Mouse (Mus musculus): ENCODE measurements around the gene Sprr2k. TPM values are rescaled to one million over a fixed set of nuclear protein-coding genes. Genes with fewer than 3 reads are reported as not detected.

Gene Sprr2k
- not detected in 2 replicates for polyA plus RNA-seq (2016; fragmentation: Nextera tagmentation; extraction: Ambion mirVana)

DNA sequence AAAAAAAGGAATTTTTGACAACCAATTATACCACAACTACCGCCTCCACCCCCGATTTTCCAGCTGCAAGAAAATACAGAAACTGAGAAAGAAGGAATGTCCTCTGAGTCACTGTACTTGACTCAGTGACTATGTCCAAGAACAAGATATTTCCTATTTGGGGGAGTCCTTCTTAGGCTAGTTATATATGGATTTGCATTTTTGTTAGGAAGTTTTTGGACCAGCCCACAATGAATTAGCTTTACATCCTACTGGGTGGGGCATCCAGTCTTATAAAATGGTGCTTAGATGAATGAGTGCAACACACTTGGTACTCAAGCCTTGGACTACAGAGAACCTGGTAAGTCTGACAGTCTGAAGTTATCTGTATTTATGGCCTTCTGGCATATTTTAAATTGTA, at the start of gene Sprr2k:
Sprr2k (plus strand) TSS at position 301 of the 400 bp plus-strand sequence.
- Histone ChIP-seq H3K4me1 (no peaks in the 10 kb centered on the region), H3K9ac (no peak within 1 kb of the TSS), H3K27ac (no peak within 1 kb of the TSS), H3K36me3 (no peaks in the 10 kb centered on the region), H3K9me3 (replicated peaks) (no peaks in the 10 kb centered on the region), H3K4me3 (no peak within 1 kb of the TSS), H3K27me3 (replicated peaks) (no peaks in the 10 kb centered on the region), H3K4me2 (no peak within 1 kb of the TSS)
- WGBS (ENCODE audit: insufficient replicate concordance): 78% methylated on average over 2 of the region's 2 CpGs
- no peak for ATAC-seq

DNA sequence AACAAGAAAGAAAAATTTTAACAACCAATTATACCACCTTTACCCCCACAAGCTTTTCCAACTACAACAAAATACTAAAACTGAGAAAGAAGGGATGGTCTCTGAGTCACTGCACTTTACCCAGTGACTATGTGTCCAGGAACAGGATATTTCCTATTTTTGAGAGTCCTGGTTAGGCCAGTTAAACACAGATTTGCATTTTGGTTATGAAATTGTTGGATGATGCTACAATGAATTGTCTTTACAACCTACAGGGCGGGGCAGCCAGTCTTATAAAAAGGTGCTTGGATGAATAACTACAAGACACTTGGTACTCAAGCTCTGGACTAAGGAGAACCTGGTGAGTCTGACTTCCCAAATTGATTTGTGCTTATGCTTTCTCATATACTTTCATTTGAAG, 47.0 kb upstream of the Sprr2k start, which contains the start of gene Sprr2h:
Sprr2h (plus strand) TSS at position 301 of the 400 bp plus-strand sequence.
- H3K9ac ChIP-seq: no peak within 1 kb of the TSS
- H3K4me1 ChIP-seq: no peaks in the 10 kb centered on the region
- no peaks in the 10 kb centered on the region for H3K9me3 ChIP-seq (replicated peaks)
- no peaks in the 10 kb centered on the region for H3K36me3 ChIP-seq
- 50% methylated on average over 1 of the region's 1 CpGs for WGBS (ENCODE audit: insufficient replicate concordance)
- no peak within 1 kb of the TSS for H3K4me3 ChIP-seq
- ATAC-seq: no peak
- no peak within 1 kb of the TSS for H3K27ac ChIP-seq
- H3K4me2 ChIP-seq: no peak within 1 kb of the TSS
- H3K27me3 ChIP-seq (replicated peaks): no peaks in the 10 kb centered on the region

DNA sequence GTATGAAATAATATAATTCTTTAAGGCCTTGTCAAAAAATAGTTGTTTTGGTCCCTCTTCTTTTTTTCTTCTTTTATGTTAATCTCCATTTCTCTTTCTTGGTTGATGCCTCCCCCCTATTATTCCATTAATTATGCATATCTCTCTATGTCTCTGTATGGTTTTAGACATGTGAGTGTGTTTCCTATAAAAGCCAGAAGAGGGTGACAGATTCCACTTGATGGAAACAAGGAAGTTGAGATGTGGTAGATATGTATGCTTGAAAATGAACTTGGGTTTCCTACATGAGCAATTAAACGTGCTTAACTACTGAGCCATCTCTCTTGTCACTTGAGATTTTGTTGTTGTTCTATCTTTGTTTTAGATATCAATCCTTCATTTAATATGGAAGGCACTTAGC, 38.1 kb upstream of the Sprr2k start:
- Histone ChIP-seq H3K36me3 (no peaks in the 10 kb centered on the region), H3K4me2 (no peak overlapping the region), H3K27ac (no peak overlapping the region), H3K9ac (no peak overlapping the region), H3K27me3 (replicated peaks) (no peaks in the 10 kb centered on the region), H3K4me3 (no peak overlapping the region), H3K9me3 (replicated peaks) (no peaks in the 10 kb centered on the region), H3K4me1 (no peaks in the 10 kb centered on the region)
- WGBS (ENCODE audit: insufficient replicate concordance): 41% methylated on average over 1 of the region's 1 CpGs
- no peak for ATAC-seq

DNA sequence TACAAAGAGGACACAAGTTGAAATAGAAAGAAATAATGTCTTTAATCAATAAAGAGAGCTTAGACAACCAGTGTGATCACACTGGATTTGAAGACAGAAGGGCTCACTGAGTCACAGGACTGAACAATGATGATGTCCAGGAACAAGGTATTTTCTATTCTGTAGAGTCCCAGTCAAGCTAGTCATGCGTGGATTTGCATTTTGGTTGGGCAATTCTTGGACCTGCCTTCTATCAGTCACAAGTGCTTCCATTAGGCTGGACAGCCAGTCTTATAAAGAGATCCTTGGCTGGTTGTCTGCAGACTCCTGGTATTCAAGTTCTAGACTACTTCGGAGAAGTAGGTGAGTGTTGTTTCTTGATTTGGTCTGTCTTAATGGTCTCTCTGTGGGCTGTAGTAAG, 24.7 kb upstream of the Sprr2k start, which contains the start of gene Sprr2i:
Sprr2i (plus strand) TSS at position 301 of the 400 bp plus-strand sequence.
- WGBS (ENCODE audit: insufficient replicate concordance): 65% methylated on average over 2 of the region's 2 CpGs
- H3K9ac ChIP-seq: no peak within 1 kb of the TSS

DNA sequence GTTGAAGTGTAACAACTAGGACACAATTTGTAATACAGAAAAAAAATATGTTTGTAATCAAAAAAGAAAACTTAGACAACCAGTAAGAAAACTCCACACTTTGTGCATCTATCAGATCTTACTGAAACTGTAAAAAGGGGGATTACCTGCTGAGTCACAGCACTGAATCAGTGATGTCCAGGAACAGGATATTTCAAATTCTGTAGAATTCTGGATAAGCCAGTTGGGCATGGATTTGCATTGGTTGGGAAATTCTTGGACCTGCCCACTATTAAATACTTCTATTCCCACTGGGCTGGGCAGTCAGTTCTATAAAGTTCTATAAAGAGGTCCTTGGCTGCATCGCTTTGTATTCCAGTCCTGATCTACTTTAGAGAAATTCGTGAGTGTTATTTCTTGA, 14.6 kb upstream of the Sprr2k start, which contains the start of gene Sprr2j-ps:
Sprr2j-ps (plus strand) TSS at position 301 of the 400 bp plus-strand sequence.
- no peaks in the 10 kb centered on the region for H3K27me3 ChIP-seq (replicated peaks)
- 68% methylated on average over 2 of the region's 2 CpGs for WGBS (ENCODE audit: insufficient replicate concordance)
- H3K4me1 ChIP-seq: no peaks in the 10 kb centered on the region
- no peaks in the 10 kb centered on the region for H3K9me3 ChIP-seq (replicated peaks)
- no peak within 1 kb of the TSS for H3K4me2 ChIP-seq
- no peak within 1 kb of the TSS for H3K9ac ChIP-seq
- no peak within 1 kb of the TSS for H3K27ac ChIP-seq
- no peak within 1 kb of the TSS for H3K4me3 ChIP-seq
- no peak for ATAC-seq
- H3K36me3 ChIP-seq: no peaks in the 10 kb centered on the region

More for the DNA sequence above, 24.7 kb upstream of the Sprr2k start, which contains the start of gene Sprr2i:
- Histone ChIP-seq H3K9me3 (replicated peaks) (no peaks in the 10 kb centered on the region), H3K4me1 (no peaks in the 10 kb centered on the region), H3K4me3 (no peak within 1 kb of the TSS), H3K27ac (no peak within 1 kb of the TSS), H3K36me3 (no peaks in the 10 kb centered on the region), H3K27me3 (replicated peaks) (no peaks in the 10 kb centered on the region), H3K4me2 (no peak within 1 kb of the TSS)
- no peak for ATAC-seq

DNA sequence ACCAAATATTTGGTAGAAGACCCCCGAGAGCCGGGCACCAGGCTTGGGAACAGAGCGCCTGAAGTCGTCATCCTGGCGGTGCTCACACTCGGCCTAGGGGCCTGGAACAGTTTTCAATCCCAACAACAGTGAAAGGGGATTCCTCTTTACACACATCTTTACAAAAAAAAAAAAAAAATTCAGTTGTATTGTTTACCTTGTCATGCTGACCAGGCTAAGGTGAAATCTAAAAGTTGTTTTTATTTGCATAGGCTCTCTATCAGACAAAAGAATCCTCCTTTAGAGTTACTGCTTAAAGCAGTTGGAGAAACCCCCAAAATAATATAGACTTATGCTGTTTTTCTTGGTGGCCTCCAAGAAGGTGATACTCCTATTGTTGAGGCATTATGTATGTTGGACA, 3.1 kb upstream of the Sprr2k start, which contains the start of gene Gm9774:
Gm9774 (minus strand) TSS at position 101 of the 400 bp plus-strand sequence.
- H3K27me3 ChIP-seq (replicated peaks): no peaks in the 10 kb centered on the region
- no peaks in the 10 kb centered on the region for H3K36me3 ChIP-seq
- no peak for ATAC-seq
- 80% methylated on average over 6 of the region's 6 CpGs for WGBS (ENCODE audit: insufficient replicate concordance)
- H3K27ac ChIP-seq: no peak within 1 kb of the TSS
- H3K4me3 ChIP-seq: no peak within 1 kb of the TSS
- H3K4me1 ChIP-seq: no peaks in the 10 kb centered on the region
- no peaks in the 10 kb centered on the region for H3K9me3 ChIP-seq (replicated peaks)
- H3K9ac ChIP-seq: no peak within 1 kb of the TSS
- no peak within 1 kb of the TSS for H3K4me2 ChIP-seq

DNA sequence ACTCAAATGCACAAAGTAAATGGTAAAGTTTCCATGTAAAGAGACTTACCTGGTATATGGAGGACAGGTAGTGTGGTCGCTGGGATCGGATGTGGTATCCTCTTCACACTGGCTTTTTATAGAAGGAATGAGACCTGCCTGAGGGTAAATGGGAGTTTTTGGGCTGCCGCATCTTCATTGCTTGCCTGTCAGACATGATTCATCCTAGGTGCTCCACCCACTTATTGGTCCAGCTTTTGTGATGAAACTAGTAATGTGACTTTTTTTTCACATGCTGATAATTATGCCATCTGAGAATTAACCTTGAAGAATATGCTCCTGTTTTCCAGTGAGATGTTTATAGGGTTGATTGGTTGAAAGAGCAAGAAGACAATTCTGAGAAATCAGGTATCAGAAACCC, 6.3 kb downstream of the Sprr2k start, which contains the start of gene Sprr1b:
Sprr1b (minus strand) TSS at position 101 of the 400 bp plus-strand sequence.
- ATAC-seq: no peak
- Histone ChIP-seq H3K4me2 (no peak within 1 kb of the TSS), H3K9me3 (replicated peaks) (no peaks in the 10 kb centered on the region), H3K4me3 (no peak within 1 kb of the TSS), H3K9ac (no peak within 1 kb of the TSS), H3K36me3 (no peaks in the 10 kb centered on the region), H3K27ac (no peak within 1 kb of the TSS), H3K4me1 (no peaks in the 10 kb centered on the region), H3K27me3 (replicated peaks) (no peaks in the 10 kb centered on the region)
- WGBS (ENCODE audit: insufficient replicate concordance): 83% methylated on average over 3 of the region's 3 CpGs

DNA sequence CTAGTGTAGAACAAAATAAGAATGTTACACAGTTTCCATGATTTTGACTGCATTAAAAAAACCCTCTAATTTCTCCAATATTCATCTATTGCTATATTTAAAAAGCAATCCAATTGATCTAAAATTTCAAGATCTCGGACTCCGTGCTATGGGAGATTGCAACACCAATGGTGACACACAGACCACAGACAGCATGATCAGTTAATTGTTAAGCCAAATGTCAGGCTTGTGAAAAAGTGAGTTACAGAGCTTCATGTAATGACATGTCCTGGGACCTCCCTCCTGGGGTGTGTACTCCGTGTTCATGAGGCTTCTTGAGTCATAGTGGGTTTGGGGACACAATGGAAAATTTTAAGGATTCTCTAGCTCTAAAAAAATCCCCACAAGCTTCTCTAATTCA, 7.8 kb downstream of the Sprr2k start:
- H3K9me3 ChIP-seq (replicated peaks): no peaks in the 10 kb centered on the region
- H3K27me3 ChIP-seq (replicated peaks): no peaks in the 10 kb centered on the region
- no peak for ATAC-seq
- no peak overlapping the region for H3K4me2 ChIP-seq
- H3K4me3 ChIP-seq: no peak overlapping the region
- H3K27ac ChIP-seq: no peak overlapping the region
- no peak overlapping the region for H3K9ac ChIP-seq
- no peaks in the 10 kb centered on the region for H3K36me3 ChIP-seq
- 58% methylated on average over 3 of the region's 3 CpGs for WGBS (ENCODE audit: insufficient replicate concordance)
- H3K4me1 ChIP-seq: no peaks in the 10 kb centered on the region

DNA sequence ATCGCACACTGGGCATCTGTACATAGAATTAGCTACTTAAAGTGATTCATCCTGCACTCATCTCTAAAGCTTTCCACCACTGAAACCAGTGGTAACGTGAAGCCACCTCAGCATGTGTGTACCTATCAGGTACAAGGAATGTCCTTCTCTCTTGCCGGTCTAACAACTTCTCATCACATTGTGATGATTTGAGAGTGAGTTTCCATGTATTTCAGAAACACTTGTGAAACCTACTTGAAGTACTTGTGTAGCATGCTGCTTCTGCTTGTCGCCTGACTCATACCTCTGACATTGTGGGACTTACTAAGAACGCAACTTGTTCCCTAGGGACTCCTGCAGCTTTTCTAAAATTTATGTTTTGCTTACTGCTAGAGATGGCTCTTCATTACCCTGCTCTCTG, 22.8 kb downstream of the Sprr2k start:
- ATAC-seq: no peak
- Histone ChIP-seq H3K27me3 (replicated peaks) (no peaks in the 10 kb centered on the region), H3K4me3 (no peak overlapping the region), H3K27ac (no peak overlapping the region), H3K9me3 (replicated peaks) (no peaks in the 10 kb centered on the region), H3K4me2 (no peak overlapping the region), H3K36me3 (no peaks in the 10 kb centered on the region), H3K4me1 (no peaks in the 10 kb centered on the region), H3K9ac (no peak overlapping the region)
- WGBS (ENCODE audit: insufficient replicate concordance): 65% methylated on average over 5 of the region's 5 CpGs

DNA sequence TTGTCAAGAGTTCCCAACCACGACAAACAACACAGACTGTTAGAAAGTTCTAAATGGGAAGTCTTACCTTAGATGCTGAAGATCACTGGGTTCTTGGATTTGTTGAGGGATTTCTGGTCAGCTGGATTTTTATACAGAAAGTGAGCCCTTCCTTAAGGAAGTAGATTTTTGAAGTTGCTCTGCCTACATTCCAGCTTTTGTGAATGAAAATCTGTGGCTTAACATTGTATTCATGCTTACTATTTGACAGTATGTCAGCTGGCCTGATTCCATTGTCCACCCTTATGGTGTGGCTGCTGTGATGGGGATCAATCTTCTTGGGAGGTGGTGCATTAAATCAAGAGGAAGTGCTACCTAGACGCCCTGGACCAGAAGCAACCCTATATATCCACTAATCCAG, 26.2 kb downstream of the Sprr2k start, which contains the start of gene Sprr3:
Sprr3 (minus strand) TSS at position 101 of the 400 bp plus-strand sequence.
- no peaks in the 10 kb centered on the region for H3K36me3 ChIP-seq
- H3K9ac ChIP-seq: no peak within 1 kb of the TSS
- 32% methylated on average over 2 of the region's 2 CpGs for WGBS (ENCODE audit: insufficient replicate concordance)
- H3K27ac ChIP-seq: no peak within 1 kb of the TSS
- no peak for ATAC-seq
- H3K4me3 ChIP-seq: no peak within 1 kb of the TSS
- no peaks in the 10 kb centered on the region for H3K27me3 ChIP-seq (replicated peaks)
- H3K4me2 ChIP-seq: no peak within 1 kb of the TSS
- no peaks in the 10 kb centered on the region for H3K4me1 ChIP-seq
- H3K9me3 ChIP-seq (replicated peaks): no peaks in the 10 kb centered on the region

DNA sequence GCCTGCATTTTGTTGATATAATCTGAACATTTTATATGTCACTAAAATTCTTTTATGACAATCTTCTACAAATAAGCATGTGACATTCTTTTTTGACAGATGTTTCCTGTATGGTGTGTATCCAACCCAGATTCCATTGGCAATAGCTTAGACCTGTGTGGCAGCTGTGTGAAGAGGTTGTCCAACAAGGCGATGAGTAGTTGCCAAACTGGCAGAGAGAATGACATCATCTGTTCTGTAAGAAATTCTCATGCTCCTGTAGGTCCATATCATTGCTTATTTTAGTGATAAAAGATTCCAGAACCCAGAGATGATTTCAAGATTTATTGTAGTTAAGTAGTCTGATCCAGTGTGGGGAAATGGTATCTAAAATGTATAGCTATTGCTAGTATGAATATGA, 34.2 kb downstream of the Sprr2k start:
- no peaks in the 10 kb centered on the region for H3K9me3 ChIP-seq (replicated peaks)
- no peak overlapping the region for H3K4me3 ChIP-seq
- H3K9ac ChIP-seq: no peak overlapping the region
- 73% methylated on average over 1 of the region's 1 CpGs for WGBS (ENCODE audit: insufficient replicate concordance)
- no peak for ATAC-seq
- no peak overlapping the region for H3K27ac ChIP-seq
- no peaks in the 10 kb centered on the region for H3K27me3 ChIP-seq (replicated peaks)
- H3K4me1 ChIP-seq: no peaks in the 10 kb centered on the region
- H3K4me2 ChIP-seq: no peak overlapping the region
- no peaks in the 10 kb centered on the region for H3K36me3 ChIP-seq

DNA sequence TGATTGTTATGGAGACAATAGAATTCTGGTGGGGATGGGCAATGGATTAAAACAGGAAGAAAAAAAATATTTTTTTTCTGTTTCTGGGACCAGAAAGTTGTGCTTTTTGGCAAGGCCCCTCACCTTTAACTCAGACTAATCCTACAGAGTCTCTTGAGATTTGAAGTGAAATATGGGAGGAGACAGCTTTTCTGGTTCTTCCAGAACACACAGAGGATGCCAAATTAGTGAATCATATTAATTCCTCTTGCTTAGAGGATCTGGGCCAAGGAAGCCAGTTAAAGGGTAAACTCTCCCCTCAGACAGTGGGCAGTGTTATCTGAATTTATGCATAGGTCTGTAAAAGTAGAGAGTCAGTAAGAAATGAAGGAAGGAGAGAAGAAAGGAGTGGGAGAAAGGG, 35.0 kb downstream of the Sprr2k start:
- Histone ChIP-seq H3K9me3 (replicated peaks) (no peaks in the 10 kb centered on the region), H3K4me1 (no peaks in the 10 kb centered on the region), H3K9ac (no peak overlapping the region), H3K36me3 (no peaks in the 10 kb centered on the region), H3K27me3 (replicated peaks) (no peaks in the 10 kb centered on the region), H3K4me3 (no peak overlapping the region), H3K27ac (no peak overlapping the region), H3K4me2 (no peak overlapping the region)
- no peak for ATAC-seq

DNA sequence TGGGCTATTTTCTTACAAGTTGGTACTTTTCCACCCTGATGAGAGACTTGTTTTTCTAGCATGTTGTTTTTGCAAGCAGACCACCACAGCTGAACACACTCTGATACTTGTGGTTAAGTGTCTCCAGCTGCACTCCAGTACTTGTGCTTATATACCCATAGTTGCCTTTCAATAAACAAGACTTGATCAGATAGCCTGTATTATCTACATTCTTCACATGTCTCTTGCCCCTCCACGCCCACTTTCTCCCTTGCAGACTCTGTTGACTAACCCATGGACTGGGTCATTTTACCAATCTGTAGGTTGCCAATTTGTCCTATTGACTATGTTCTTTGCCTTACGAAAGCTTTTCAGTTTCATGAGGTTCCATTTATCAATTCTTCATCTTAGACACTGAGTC, 37.7 kb downstream of the Sprr2k start:
- ATAC-seq: peak; percentile 62; the same call in 1 of the 2 replicates
- no peak overlapping the region for H3K9ac ChIP-seq
- 71% methylated on average over 2 of the region's 2 CpGs for WGBS (ENCODE audit: insufficient replicate concordance)

More for the DNA sequence above, 37.7 kb downstream of the Sprr2k start:
- Histone ChIP-seq H3K4me3 (no peak overlapping the region), H3K27ac (no peak overlapping the region), H3K9me3 (replicated peaks) (no peaks in the 10 kb centered on the region), H3K36me3 (no peaks in the 10 kb centered on the region), H3K27me3 (replicated peaks) (no peaks in the 10 kb centered on the region), H3K4me1 (no peaks in the 10 kb centered on the region), H3K4me2 (no peak overlapping the region)
